Mouse (Mus musculus) granulocyte monocyte progenitor cell, adult 5-6 weeks (primary cell): ENCODE measurements around the gene Ccdc158. TPM values are rescaled to one million over a fixed set of nuclear protein-coding genes. Genes with fewer than 3 reads are reported as not detected.
A peak's percentile ranks its signal among the peaks of the same experiment; 100 is the strongest.

Experiments used
- ATAC-seq: replicated peaks from 2 replicates; pipeline ENCODE4 v1.8.0; 2016; ENCODE audit warnings: mild to moderate bottlenecking, moderate TSS enrichment, inconsistent platforms; ENCODE audit not compliant: poor library complexity, severe bottlenecking
- total RNA-seq, 2 experiments: library from RNA; stranded (forward) in 1 of 2; stranded (reverse) in 1 of 2; fragments of 200-712, 200-1000 nt in 1 of 2; fragments of >200 nt in 1 of 2; fragmentation: Nextera tagmentation in 1 of 2; gene quantifications; 2 replicates each; pipeline ENCODE4 v1.2.3; 2014 to 2017

Gene Ccdc158
- total RNA-seq, 2 experiments from 2014 or later = 3.1 to 4.2 TPM

- no peak for ATAC-seq
These were observed 17.3 kb upstream of the Ccdc158 start for GRCm38 (mm10) chr5:92692206-92693007.

- no peak for ATAC-seq
These were observed 13.5 kb upstream of the Ccdc158 start for GRCm38 (mm10) chr5:92688569-92688968.

- peak; percentile 72 for ATAC-seq
These were observed 13.1 kb upstream of the Ccdc158 start for GRCm38 (mm10) chr5:92688124-92688523.

- no peak for ATAC-seq
These were observed 9.8 kb upstream of the Ccdc158 start for GRCm38 (mm10) chr5:92684715-92685460.

- no peak for ATAC-seq
These were observed 8.9 kb upstream of the Ccdc158 start for GRCm38 (mm10) chr5:92683871-92684475.

GRCm38 (mm10) chr5:92683351-92683807 is 8.3 kb upstream of the Ccdc158 start, which contains the start of gene Shroom3:
Gene Shroom3, plus strand, starts transcription at chr5:92683435.
- peak; percentile 25; the same call in 1 of the 2 replicates for ATAC-seq

- ATAC-seq = no peak; the same call in 1 of the 2 replicates
These were observed 7.7 kb upstream of the Ccdc158 start for GRCm38 (mm10) chr5:92682621-92683348.

GRCm38 (mm10) chr5:92681861-92682260 is 6.8 kb upstream of the Ccdc158 start:
- ATAC-seq = no peak

- no peak for ATAC-seq
These were observed 4.4 kb upstream of the Ccdc158 start for GRCm38 (mm10) chr5:92679441-92679840.

- ATAC-seq = peak; percentile 10; the same call in 1 of the 2 replicates
These were observed 476 bp upstream of the Ccdc158 start for GRCm38 (mm10) chr5:92675574-92675920.

GRCm38 (mm10) chr5:92666860-92667259 is 8.2 kb downstream of the Ccdc158 start:
- peak; percentile 98 for ATAC-seq

GRCm38 (mm10) chr5:92664321-92664720 is 10.8 kb downstream of the Ccdc158 start:
- no peak for ATAC-seq

- peak; percentile 95 for ATAC-seq
These were observed 18.8 kb downstream of the Ccdc158 start for GRCm38 (mm10) chr5:92656256-92656655.

GRCm38 (mm10) chr5:92640861-92641260 is 34.2 kb downstream of the Ccdc158 start:
- no peak for ATAC-seq

GRCm38 (mm10) chr5:92635891-92636290 is 39.2 kb downstream of the Ccdc158 start:
- no peak for ATAC-seq

GRCm38 (mm10) chr5:92634916-92635315 is 40.2 kb downstream of the Ccdc158 start:
- no peak for ATAC-seq

- no peak for ATAC-seq
These were observed 41.5 kb downstream of the Ccdc158 start for GRCm38 (mm10) chr5:92633526-92633925.

GRCm38 (mm10) chr5:92627896-92628295 is 47.2 kb downstream of the Ccdc158 start:
- no peak for ATAC-seq

- no peak for ATAC-seq
These were observed 53.2 kb downstream of the Ccdc158 start for GRCm38 (mm10) chr5:92621883-92622282.

GRCm38 (mm10) chr5:92612756-92613155 is 62.3 kb downstream of the Ccdc158 start:
- ATAC-seq = no peak
